Comparison of ENCODE assay signal across 7 mouse cellular contexts in the genomic region with DNA sequence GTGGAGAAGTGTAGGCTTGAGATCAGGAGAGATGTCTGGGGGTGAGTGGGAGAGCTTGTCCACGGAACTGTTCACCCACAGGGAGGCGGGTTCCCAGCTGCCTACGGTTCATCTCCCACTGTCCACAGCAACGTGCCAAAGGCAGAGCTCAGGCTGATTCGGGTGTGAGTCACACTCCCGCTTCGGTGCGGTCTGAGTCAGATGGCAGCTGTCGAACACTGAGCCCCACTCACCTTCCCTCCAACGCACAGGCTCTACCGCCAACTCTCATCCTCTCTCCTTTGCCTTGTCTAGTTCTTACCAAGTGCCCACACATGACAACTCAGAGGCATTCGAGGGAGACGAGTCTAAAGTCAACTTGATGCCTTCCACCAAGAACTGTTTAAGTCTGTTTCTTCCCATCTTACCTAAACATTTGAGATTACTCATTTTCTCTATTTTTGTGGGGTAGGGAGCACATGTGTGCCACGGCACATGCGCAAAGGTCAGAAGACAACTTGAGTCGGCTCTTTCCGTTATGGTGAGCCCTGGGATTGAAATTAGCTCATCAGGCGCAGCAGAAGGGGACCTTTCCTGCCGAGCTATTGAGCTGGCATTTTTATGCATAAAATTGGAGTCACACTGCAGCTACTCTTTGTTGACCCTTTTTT.
DNase-seq lines count a peak whose midpoint lies in the region; ATAC-seq and TF ChIP-seq lines count a peak whose summit lies in the region.

No protein-coding gene starts in this region.

- peak overlapping the region; percentile 40 for H3K27ac ChIP-seq in cerebellum, adult 2 months (ENCODE audit: insufficient read depth, low read length)
- H3K27ac ChIP-seq in heart, embryonic 12.5 days (ENCODE audit: poor library complexity, severe bottlenecking), result no peak overlapping the region; the same call in 1 of the 2 replicates
- no peak overlapping the region for H3K27ac ChIP-seq in kidney, embryonic 14.5 days (ENCODE audit: low read depth, low read length)
- H3K27ac ChIP-seq in forebrain, postnatal 0 days (ENCODE audit: low read depth, low read length), result no peak overlapping the region

- H3K9ac ChIP-seq in heart, embryonic 12.5 days, result no peak overlapping the region
- no peak overlapping the region for H3K9ac ChIP-seq in kidney, embryonic 14.5 days (ENCODE audit: low read depth, low read length)
- H3K9ac ChIP-seq in forebrain, postnatal 0 days, result no peak overlapping the region

- H3K36me3 ChIP-seq in heart, embryonic 12.5 days, result peaks cover 5% of the 10 kb centered on the region
- H3K36me3 ChIP-seq in kidney, embryonic 14.5 days (ENCODE audit: control insufficient read depth, insufficient read depth, low read length), result no peaks in the 10 kb centered on the region
- H3K36me3 ChIP-seq in forebrain, postnatal 0 days (ENCODE audit: insufficient read depth), result 0 out of 2 replicates have a peak, but pooled peaks cover 3% of the 10 kb centered on the region

- H3K9me3 ChIP-seq in heart, embryonic 12.5 days (replicated peaks), result no peaks in the 10 kb centered on the region
- H3K9me3 ChIP-seq in kidney, embryonic 14.5 days (ENCODE audit: control insufficient read depth, low read length), result no peaks in the 10 kb centered on the region
- H3K9me3 ChIP-seq in forebrain, postnatal 0 days (ENCODE audit: low read length), result no peaks in the 10 kb centered on the region

- H3K27me3 ChIP-seq in cerebellum, adult 2 months (ENCODE audit: control insufficient read depth, insufficient read depth, low read length), result no peaks in the 10 kb centered on the region
- no peaks in the 10 kb centered on the region for H3K27me3 ChIP-seq in heart, embryonic 12.5 days (replicated peaks)
- no peaks in the 10 kb centered on the region for H3K27me3 ChIP-seq in kidney, embryonic 14.5 days (ENCODE audit: control insufficient read depth, insufficient read depth, low read length)
- no peaks in the 10 kb centered on the region for H3K27me3 ChIP-seq in forebrain, postnatal 0 days (ENCODE audit: insufficient read depth, low read length)

- ATAC-seq in heart, embryonic 12.5 days (ENCODE audit: insufficient number of reproducible peaks, low FRiP score), result 0 out of 2 replicates have a peak, but pooled peaks have one; percentile 39
- ATAC-seq in kidney, embryonic 14.5 days (ENCODE audit: low FRiP score, low TSS enrichment), result no peak; the same call in 1 of the 2 replicates
- no peak; the same call in 1 of the 2 replicates for ATAC-seq in forebrain, postnatal 0 days

- 11% methylated on average over 19 of the region's 19 CpGs for WGBS in cerebellum, adult 2 months
- 64% methylated on average over 19 of the region's 19 CpGs for WGBS in heart, embryonic 12.5 days
- WGBS in kidney, embryonic 14.5 days, result 73% methylated on average over 19 of the region's 19 CpGs
- WGBS in forebrain, postnatal 0 days, result 65% methylated on average over 19 of the region's 19 CpGs

- H3K4me3 ChIP-seq in cerebellum, adult 2 months (replicated peaks; ENCODE audit: insufficient read depth, low read depth, low read length), result peak overlapping the region; percentile 0
- H3K4me3 ChIP-seq in heart, embryonic 12.5 days, result no peak overlapping the region
- no peak overlapping the region for H3K4me3 ChIP-seq in kidney, embryonic 14.5 days (ENCODE audit: low read length)
- no peak overlapping the region for H3K4me3 ChIP-seq in forebrain, postnatal 0 days (ENCODE audit: low read depth, low read length)

- H3K4me1 ChIP-seq in cerebellum, adult 2 months (ENCODE audit: control insufficient read depth, insufficient read depth, low read length), result peaks cover 46% of the 10 kb centered on the region
- peaks cover 23% of the 10 kb centered on the region for H3K4me1 ChIP-seq in heart, embryonic 12.5 days (replicated peaks)
- peaks cover 14% of the 10 kb centered on the region; the same call in 1 of the 2 replicates for H3K4me1 ChIP-seq in kidney, embryonic 14.5 days (ENCODE audit: control insufficient read depth, insufficient read depth, low read length)
- no peaks in the 10 kb centered on the region for H3K4me1 ChIP-seq in forebrain, postnatal 0 days (ENCODE audit: insufficient read depth)

- no peak overlapping the region for H3K4me2 ChIP-seq in heart, embryonic 12.5 days
- H3K4me2 ChIP-seq in kidney, embryonic 14.5 days (replicated peaks; ENCODE audit: low read depth, low read length), result no peak overlapping the region
- H3K4me2 ChIP-seq in forebrain, postnatal 0 days (ENCODE audit: low read depth), result no peak overlapping the region

- no peak for TF ChIP-seq POLR2A in cerebellum, adult 2 months (IDR thresholded peaks at IDR 0.05; ENCODE audit: borderline replicate concordance, insufficient read depth, low read length)

- 0 out of 2 replicates have a peak, but pooled peaks have one; percentile 0 for TF ChIP-seq CTCF in cerebellum, adult 2 months (IDR thresholded peaks at IDR 0.05; ENCODE audit: borderline replicate concordance, insufficient read depth, low read depth, low read length)
- TF ChIP-seq CTCF in forebrain, postnatal 0 days (IDR thresholded peaks at IDR 0.05; ENCODE audit: low read depth), result no peak

- peak; percentile 83 to 89 for DNase-seq in layer of hippocampus, adult 18-20 months (ENCODE audit: low spot score in 2 of 2)
- DNase-seq in layer of hippocampus, adult 9-10 months (ENCODE audit: low spot score), result no peak
- peak; percentile 74 to 86 for DNase-seq in cerebellum, adult 2 months
- DNase-seq in right cerebral cortex, postnatal 36 days (ENCODE audit: low spot score in 2 of 2), result peak; percentile 90 to 95
- no peak for DNase-seq in forebrain, postnatal 0 days

Comparison
In these comparisons a context has a peak if more than half of its experiments do, and no peak if none do; other contexts are left out.
1. DNase-seq: peak in layer of hippocampus, adult 18-20 months (2 of 2), cerebellum, adult 2 months (2 of 2) and right cerebral cortex, postnatal 36 days (2 of 2); none in layer of hippocampus, adult 9-10 months (single experiment) and forebrain, postnatal 0 days (single experiment).